Mouse (Mus musculus) liver, embryonic 13.5 days (tissue): Measurements from ENCODE around the gene Retreg3. TPM values are rescaled to one million over a fixed set of nuclear protein-coding genes. Genes with fewer than 3 reads are reported as not detected.

ENCODE experiments used
- ATAC-seq: fragments of 200-750 bp; cut with Nextera tagmentation; 2 replicates; pipeline ENCODE4 v1.8.0; 2017; ENCODE audit warnings: low read depth, mild to moderate bottlenecking, moderate number of reproducible peaks, moderate library complexity
- DNase-seq: peaks from one replicate; pipeline ENCODE4 v3.0.0; 2022
- H3K27ac ChIP-seq: fragments of 300-500 bp; sonication (generic); 2 replicates; pipeline ENCODE4 v1.5.1; 2015; ENCODE audit warnings: moderate library complexity, mild to moderate bottlenecking, inconsistent platforms
- H3K27me3 ChIP-seq: fragments of 300-500 bp; sonication (generic); 2 replicates; pipeline ENCODE4 v1.6.1; 2015; ENCODE audit warnings: mild to moderate bottlenecking, inconsistent platforms
- H3K36me3 ChIP-seq: fragments of 300-500 bp; sonication (generic); 2 replicates; pipeline ENCODE4 v1.6.1; 2015; ENCODE audit warnings: mild to moderate bottlenecking, inconsistent platforms
- H3K4me1 ChIP-seq: fragments of 300-500 bp; sonication (generic); replicated peaks from 2 replicates; pipeline ENCODE4 v1.6.1; 2015; ENCODE audit warnings: inconsistent platforms
- H3K4me2 ChIP-seq: fragments of 300-500 bp; sonication (generic); 2 replicates; pipeline ENCODE4 v1.6.1; 2015; ENCODE audit warnings: inconsistent platforms, mild to moderate bottlenecking, moderate library complexity
- H3K4me3 ChIP-seq: fragments of 300-500 bp; sonication (generic); replicated peaks from 2 replicates; pipeline ENCODE4 v1.5.1; 2015; ENCODE audit warnings: mild to moderate bottlenecking, inconsistent platforms
- H3K9ac ChIP-seq: fragments of 300-500 bp; sonication (generic); 2 replicates; pipeline ENCODE4 v1.6.1; 2015; ENCODE audit warnings: mild to moderate bottlenecking, inconsistent platforms
- H3K9me3 ChIP-seq: fragments of 300-500 bp; sonication (generic); replicated peaks from 2 replicates; pipeline ENCODE4 v1.6.1; 2016; ENCODE audit warnings: inconsistent platforms
- WGBS: fragments of 180-500 bp; shearing (Covaris S2); methylation state at CpG from one replicate; pipeline ENCODE4 v1.1.7; 2015; ENCODE audit not compliant: insufficient replicate concordance; 5-methylcytosine and 5-hydroxymethylcytosine counted together
- polyA plus RNA-seq: library from polyadenylated mRNA; unstranded; fragments of >200 nt; fragmentation: Nextera tagmentation; extraction: Ambion mirVana; gene quantifications from 2 replicates; pipeline ENCODE4 v1.2.1, GENCODE M21; 2015

Gene Retreg3
- polyA plus RNA-seq, 1 experiment from 2014 or later: 11.5 TPM

GRCm38 (mm10) chr11:101085617-101086322, 33.9 kb downstream of the Retreg3 start:
- peaks cover 12% of the 10 kb centered on the region for H3K27me3 ChIP-seq
- DNase-seq (no peak), ATAC-seq (no peak)
- no peaks in the 10 kb centered on the region for H3K9me3 ChIP-seq
- H3K27ac ChIP-seq: peak overlapping the region; percentile 82
- peak overlapping the region; percentile 98 for H3K4me2 ChIP-seq
- no peak overlapping the region for H3K4me3 ChIP-seq
- H3K4me1 ChIP-seq: peaks cover 72% of the 10 kb centered on the region
- WGBS: 85% methylated on average over 18 of the region's 18 CpGs
- H3K9ac ChIP-seq: peak overlapping the region; percentile 92; the same call in 1 of the 2 replicates
- H3K36me3 ChIP-seq: peaks cover 42% of the 10 kb centered on the region

GRCm38 (mm10) chr11:101084811-101085210, 34.9 kb downstream of the Retreg3 start:
- no peak overlapping the region for H3K4me2 ChIP-seq
- H3K27ac ChIP-seq: no peak overlapping the region; the same call in 1 of the 2 replicates
- no peak overlapping the region for H3K4me3 ChIP-seq
- H3K4me1 ChIP-seq: peaks cover 74% of the 10 kb centered on the region
- DNase-seq (no peak), ATAC-seq (no peak)
- no peaks in the 10 kb centered on the region for H3K9me3 ChIP-seq
- peaks cover 21% of the 10 kb centered on the region for H3K27me3 ChIP-seq
- peaks cover 32% of the 10 kb centered on the region for H3K36me3 ChIP-seq
- whole genome bisulfite sequencing: 87% methylated on average over 12 of the region's 12 CpGs
- H3K9ac ChIP-seq: no peak overlapping the region

DNA sequence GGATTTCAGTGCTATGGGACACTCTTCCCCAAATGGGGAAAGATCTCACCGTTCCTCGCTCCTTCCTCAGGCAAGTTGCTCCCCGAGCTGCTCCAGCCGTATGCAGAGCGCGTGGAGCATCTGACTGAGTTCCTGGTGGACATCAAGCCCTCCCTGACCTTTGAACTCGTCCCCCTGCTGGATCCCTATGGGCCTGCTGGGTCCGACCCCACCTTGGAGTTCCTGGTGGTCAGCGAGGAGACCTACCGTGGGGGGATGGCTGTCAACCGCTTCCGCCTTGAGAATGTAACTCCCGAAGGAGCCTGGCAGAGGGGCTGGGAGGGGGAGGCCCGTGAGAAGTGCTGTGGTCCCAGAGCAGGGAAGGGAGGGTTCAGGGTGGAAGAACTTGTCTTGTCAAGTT, 35.4 kb downstream of the Retreg3 start:
- Histone ChIP-seq H3K4me2 (no peak overlapping the region), H3K4me3 (no peak overlapping the region), H3K4me1 (peaks cover 79% of the 10 kb centered on the region), H3K27ac (no peak overlapping the region; the same call in 1 of the 2 replicates), H3K27me3 (peaks cover 27% of the 10 kb centered on the region), H3K9ac (peak overlapping the region; percentile 26), H3K36me3 (peaks cover 27% of the 10 kb centered on the region), H3K9me3 (no peaks in the 10 kb centered on the region)
- DNase-seq (no peak), ATAC-seq (no peak)
- 80% methylated on average over 14 of the region's 14 CpGs for WGBS

- Histone ChIP-seq H3K27me3 (peaks cover 37% of the 10 kb centered on the region), H3K4me1 (peaks cover 77% of the 10 kb centered on the region), H3K4me3 (peak overlapping the region; percentile 79), H3K4me2 (peak overlapping the region; percentile 86), H3K36me3 (peaks cover 17% of the 10 kb centered on the region), H3K9me3 (no peaks in the 10 kb centered on the region), H3K27ac (peak overlapping the region; percentile 94), H3K9ac (peak overlapping the region; percentile 90)
- DNase-seq (no peak), ATAC-seq (no peak)
- 30% methylated on average over 19 of the region's 19 CpGs for WGBS
Measured at GRCm38 (mm10) chr11:101083083-101083697, 36.5 kb downstream of the Retreg3 start.

DNA sequence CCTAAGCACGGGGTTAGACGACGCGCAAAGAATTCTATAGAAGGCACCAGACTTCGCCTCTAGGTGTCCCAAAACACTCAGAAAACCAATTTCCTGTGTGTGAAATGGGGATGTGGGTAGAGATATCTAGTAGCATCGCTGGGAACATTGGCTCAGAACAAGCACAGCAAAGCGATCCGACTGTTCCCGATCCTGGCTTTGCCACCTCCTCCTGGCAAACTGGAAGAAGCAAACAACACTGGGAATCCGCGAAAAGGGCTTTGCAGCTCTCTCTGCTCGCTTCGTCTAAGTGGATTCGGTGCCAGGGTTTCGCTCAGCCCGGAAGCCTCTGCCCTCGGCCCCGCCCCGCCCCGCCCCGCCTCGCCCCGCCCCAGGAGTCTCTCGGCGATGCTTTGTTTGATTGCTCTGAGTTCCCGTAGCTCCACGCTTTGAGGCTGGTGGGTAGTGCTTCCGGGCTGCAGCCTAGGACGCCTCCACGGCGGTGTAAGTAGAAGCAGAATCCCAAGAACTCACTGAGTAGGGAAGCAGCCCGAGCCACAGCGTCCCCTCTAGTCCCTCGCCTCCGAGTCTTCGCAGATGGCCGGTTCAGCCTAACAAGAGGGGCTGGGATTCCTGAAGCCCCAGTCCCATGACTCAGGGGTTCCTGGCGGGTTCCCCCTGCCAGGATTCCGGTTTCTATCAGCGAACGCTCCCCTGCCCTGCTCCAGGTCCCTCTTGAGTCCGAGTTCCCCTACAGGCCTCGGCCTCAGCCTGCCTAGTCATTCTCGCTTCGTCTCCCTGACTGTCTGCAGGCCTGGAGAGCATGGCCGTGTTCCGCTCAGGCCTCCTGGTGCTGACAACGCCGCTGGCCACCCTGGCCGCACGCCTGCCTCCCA, 37.2 kb downstream of the Retreg3 start, which contains the start of gene Coasy:
TSS of gene Coasy (plus strand) at position 358 of the 875 bp plus-strand sequence.
- H3K4me1 ChIP-seq: peaks cover 70% of the 10 kb centered on the region
- peak within 1 kb of the TSS; percentile 90 for H3K9ac ChIP-seq
- no peaks in the 10 kb centered on the region for H3K9me3 ChIP-seq
- peak within 1 kb of the TSS; percentile 79 for H3K4me3 ChIP-seq
- H3K36me3 ChIP-seq: peaks cover 17% of the 10 kb centered on the region
- H3K4me2 ChIP-seq: peak within 1 kb of the TSS; percentile 86
- WGBS: under 1% methylated on average over 51 of the region's 51 CpGs
- H3K27me3 ChIP-seq: peaks cover 45% of the 10 kb centered on the region
- DNase-seq (peak; percentile 73), ATAC-seq (peak; percentile 85)
- H3K27ac ChIP-seq: peak within 1 kb of the TSS; percentile 94

DNA sequence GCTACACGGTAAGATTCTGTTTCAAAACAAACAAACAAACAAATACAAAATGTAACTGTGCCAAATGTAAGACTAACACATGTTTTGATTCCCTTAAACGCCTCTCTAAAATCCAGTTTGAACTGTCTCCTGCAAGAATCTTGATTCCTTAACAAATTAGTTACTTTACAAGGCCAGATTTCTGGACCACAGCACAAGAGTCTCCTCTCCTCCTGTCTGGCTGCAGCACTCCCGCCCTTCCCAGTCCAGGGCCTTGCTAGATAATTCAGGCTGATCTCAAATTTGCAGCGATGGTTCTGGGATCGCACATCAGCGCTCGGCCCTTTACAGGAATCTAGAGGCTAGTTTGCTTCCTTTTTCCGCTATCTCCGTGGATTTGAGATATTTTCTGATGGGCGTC, 38.0 kb downstream of the Retreg3 start:
- Histone ChIP-seq H3K4me1 (peaks cover 66% of the 10 kb centered on the region), H3K9me3 (no peaks in the 10 kb centered on the region), H3K4me3 (peak overlapping the region; percentile 79), H3K4me2 (peak overlapping the region; percentile 86), H3K27ac (peak overlapping the region; percentile 94), H3K27me3 (peaks cover 53% of the 10 kb centered on the region), H3K9ac (peak overlapping the region; percentile 90), H3K36me3 (peaks cover 17% of the 10 kb centered on the region)
- no peak for DNase-seq
- no peak for ATAC-seq
- 7% methylated on average over 10 of the region's 10 CpGs for WGBS

GRCm38 (mm10) chr11:101080421-101080820, 39.3 kb downstream of the Retreg3 start:
- peaks cover 53% of the 10 kb centered on the region for H3K4me1 ChIP-seq
- peaks cover 11% of the 10 kb centered on the region; the same call in 1 of the 2 replicates for H3K36me3 ChIP-seq
- ATAC-seq (no peak), DNase-seq (no peak)
- H3K4me3 ChIP-seq: no peak overlapping the region; the same call in 1 of the 2 replicates
- peaks cover 60% of the 10 kb centered on the region for H3K27me3 ChIP-seq
- 69% methylated on average over 5 of the region's 5 CpGs for WGBS
- no peak overlapping the region for H3K4me2 ChIP-seq
- no peaks in the 10 kb centered on the region for H3K9me3 ChIP-seq
- no peak overlapping the region for H3K27ac ChIP-seq
- no peak overlapping the region for H3K9ac ChIP-seq

DNA sequence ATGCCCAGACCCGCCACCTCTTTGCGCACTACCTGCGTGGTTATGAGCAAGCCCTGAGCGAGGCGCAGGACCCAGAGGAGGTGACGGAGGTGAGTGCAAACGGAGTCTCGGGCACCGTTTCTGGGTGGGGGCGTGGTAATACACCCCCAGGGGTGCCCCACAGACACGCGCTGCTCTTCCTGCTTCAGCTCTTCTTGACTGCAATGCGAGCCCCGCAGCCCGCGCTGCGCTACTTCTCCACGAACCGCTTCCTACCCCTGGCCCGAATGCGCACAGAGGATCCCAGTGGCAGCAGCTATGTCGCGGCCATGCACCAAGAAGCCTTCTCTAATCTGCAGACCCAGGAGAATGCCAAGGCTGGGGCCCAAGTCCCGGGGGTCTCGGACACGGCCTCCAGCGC, 39.9 kb downstream of the Retreg3 start:
- H3K4me1 ChIP-seq: peaks cover 49% of the 10 kb centered on the region
- H3K4me2 ChIP-seq: peak overlapping the region; percentile 43
- H3K27me3 ChIP-seq: peaks cover 60% of the 10 kb centered on the region
- DNase-seq: no peak
- H3K36me3 ChIP-seq: peaks cover 5% of the 10 kb centered on the region; the same call in 1 of the 2 replicates
- ATAC-seq: no peak
- H3K4me3 ChIP-seq: peak overlapping the region; percentile 14
- no peak overlapping the region for H3K9ac ChIP-seq
- no peaks in the 10 kb centered on the region for H3K9me3 ChIP-seq
- 4% methylated on average over 27 of the region's 27 CpGs for whole genome bisulfite sequencing
- H3K27ac ChIP-seq: no peak overlapping the region

- Histone ChIP-seq H3K27ac (no peak within 1 kb of the TSS), H3K27me3 (peaks cover 65% of the 10 kb centered on the region), H3K36me3 (no peaks in the 10 kb centered on the region), H3K4me3 (no peak within 1 kb of the TSS), H3K4me1 (peaks cover 32% of the 10 kb centered on the region), H3K9me3 (no peaks in the 10 kb centered on the region), H3K4me2 (no peak within 1 kb of the TSS), H3K9ac (no peak within 1 kb of the TSS)
- WGBS: 72% methylated on average over 9 of the region's 9 CpGs
- DNase-seq (no peak), ATAC-seq (no peak)
Measured at GRCm38 (mm10) chr11:101078121-101078520, 41.6 kb downstream of the Retreg3 start, which contains the start of gene Hsd17b1. Gene Hsd17b1, plus strand, starts transcription at chr11:101078411.

GRCm38 (mm10) chr11:101071810-101072428, 47.8 kb downstream of the Retreg3 start:
- no peak overlapping the region for H3K27ac ChIP-seq
- ATAC-seq: no peak

More at GRCm38 (mm10) chr11:101071810-101072428, 47.8 kb downstream of the Retreg3 start:
- peaks cover 45% of the 10 kb centered on the region for H3K27me3 ChIP-seq
- 66% methylated on average over 14 of the region's 14 CpGs for WGBS
- H3K9me3 ChIP-seq: no peaks in the 10 kb centered on the region
- no peak overlapping the region for H3K4me3 ChIP-seq
- H3K4me1 ChIP-seq: peaks cover 21% of the 10 kb centered on the region
- H3K9ac ChIP-seq: no peak overlapping the region
- H3K36me3 ChIP-seq: no peaks in the 10 kb centered on the region
- no peak for DNase-seq
- H3K4me2 ChIP-seq: no peak overlapping the region
